Mouse (Mus musculus) liver, adult 2 months (tissue): ENCODE data around the gene Gm29666. TPM values are rescaled to one million over a fixed set of nuclear protein-coding genes. Genes with fewer than 3 reads are reported as not detected.
"Not testable (repeated sequence)": the region's sequence is repeated elsewhere in the genome, so short reads cannot be mapped to it uniquely, and the experiment has no call there.

Experiments used
- DNase-seq: peaks from one replicate; pipeline ENCODE4 v3.0.0-alpha.2; 2011; ENCODE audit warnings: low read depth, low spot score; ENCODE audit errors: extremely low read depth
- H3K27ac ChIP-seq: fragments of 200-500 bp; replicated peaks from 2 replicates; pipeline ENCODE4 v1.5.1; 2012; ENCODE audit warnings: low read depth, mild to moderate bottlenecking, control low read depth, inconsistent platforms, low read length; ENCODE audit not compliant: insufficient read depth
- H3K27me3 ChIP-seq: fragments of 200-500 bp; 2 replicates; pipeline ENCODE4 v1.6.1; 2012; ENCODE audit warnings: mild to moderate bottlenecking, moderate library complexity, low read length, inconsistent platforms; ENCODE audit not compliant: control insufficient read depth, insufficient read depth
- H3K36me3 ChIP-seq: fragments of 200-500 bp; 2 replicates; pipeline ENCODE4 v1.6.1; 2012; ENCODE audit warnings: low read length, inconsistent platforms; ENCODE audit not compliant: control insufficient read depth, insufficient read depth
- H3K4me1 ChIP-seq: fragments of 200-500 bp; 2 replicates; pipeline ENCODE4 v1.6.1; 2011; ENCODE audit warnings: low read length; ENCODE audit not compliant: control insufficient read depth, insufficient read depth
- H3K4me3 ChIP-seq: fragments of 200-500 bp; 2 replicates; pipeline ENCODE4 v1.5.1; 2011; ENCODE audit warnings: low read depth, mild to moderate bottlenecking, control low read depth, low read length, moderate library complexity; ENCODE audit not compliant: insufficient read depth
- H3K79me2 ChIP-seq: fragments of 200-500 bp; 2 replicates; pipeline ENCODE4 v1.6.1; 2012; ENCODE audit warnings: inconsistent platforms, mild to moderate bottlenecking, low read length, moderate library complexity; ENCODE audit not compliant: control insufficient read depth, insufficient read depth
- H3K9ac ChIP-seq: fragments of 200-500 bp; 2 replicates; pipeline ENCODE4 v1.6.1; 2012; ENCODE audit warnings: low read depth, mild to moderate bottlenecking, control low read depth, inconsistent platforms, low read length
- CTCF ChIP-seq: fragments of 200-500 bp; IDR thresholded peaks from 2 replicates; pipeline ENCODE4 v1.5.1; 2011; ENCODE audit warnings: low read depth, low read length, control low read depth
- POLR2A ChIP-seq: fragments of 200-500 bp; IDR thresholded peaks from 2 replicates; pipeline ENCODE4 v1.6.1; 2011; ENCODE audit warnings: low read length, control low read depth; ENCODE audit not compliant: insufficient read depth; ENCODE audit errors: extremely low read depth
- WGBS: fragments of 180-500 bp; shearing (Covaris S2); methylation state at CpG from one replicate; pipeline ENCODE4 v1.1.7; 2018; 5-methylcytosine and 5-hydroxymethylcytosine counted together
- polyA plus RNA-seq: library from polyadenylated mRNA; depleted of rRNA; stranded (reverse); fragments of >200 nt; gene quantifications from 2 replicates; pipeline ENCODE4 v1.2.3, GENCODE M21; 2012
- total RNA-seq: library from RNA; depleted of rRNA; stranded (reverse); fragments of >200 nt; gene quantifications from 2 replicates; pipeline ENCODE4 v1.2.3, GENCODE M21; 2014

Gene Gm29666
- total and polyA plus RNA-seq, 2 experiments: 0.09 to 0.37 TPM

DNA sequence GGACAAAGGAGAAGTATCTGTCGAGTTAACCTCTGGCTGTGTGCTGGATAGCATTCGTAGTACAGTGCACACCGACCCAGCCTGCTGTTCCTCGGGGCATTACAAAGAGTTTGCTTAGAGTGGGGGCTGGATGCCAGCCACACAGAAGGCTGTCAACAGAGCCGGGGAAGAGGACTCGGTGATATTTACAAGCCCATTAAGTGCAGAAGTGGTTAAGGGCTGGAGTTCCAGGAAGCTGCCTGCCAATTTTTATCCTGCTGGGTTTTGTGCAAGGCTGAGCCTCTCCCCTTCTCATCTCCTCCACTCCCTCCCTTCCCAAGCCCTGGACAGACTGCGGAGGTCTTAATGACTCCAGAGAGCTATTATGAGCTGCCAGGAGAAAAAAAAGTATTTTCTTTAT, 21.8 kb downstream of the Gm29666 start:
- no peak overlapping the region for H3K27ac ChIP-seq
- H3K9ac ChIP-seq: no peak overlapping the region
- no peak for TF ChIP-seq POLR2A
- no peak for TF ChIP-seq CTCF
- no peak overlapping the region for H3K4me3 ChIP-seq
- DNase-seq: no peak
- H3K4me1 ChIP-seq: no peaks in the 10 kb centered on the region
- no peaks in the 10 kb centered on the region for H3K36me3 ChIP-seq
- H3K27me3 ChIP-seq: no peaks in the 10 kb centered on the region
- WGBS: 15% methylated on average over 7 of the region's 7 CpGs
- no peaks in the 10 kb centered on the region for H3K79me2 ChIP-seq

GRCm38 (mm10) chr15:84896664-84897063, 23.2 kb downstream of the Gm29666 start:
- no peak overlapping the region for H3K9ac ChIP-seq
- H3K36me3 ChIP-seq: no peaks in the 10 kb centered on the region
- no peak overlapping the region for H3K4me3 ChIP-seq
- 83% methylated on average over 1 of the region's 1 CpGs for WGBS
- no peak for TF ChIP-seq POLR2A
- no peak for TF ChIP-seq CTCF
- H3K4me1 ChIP-seq: no peaks in the 10 kb centered on the region
- DNase-seq: no peak
- H3K79me2 ChIP-seq: no peaks in the 10 kb centered on the region
- no peaks in the 10 kb centered on the region for H3K27me3 ChIP-seq
- no peak overlapping the region for H3K27ac ChIP-seq

DNA sequence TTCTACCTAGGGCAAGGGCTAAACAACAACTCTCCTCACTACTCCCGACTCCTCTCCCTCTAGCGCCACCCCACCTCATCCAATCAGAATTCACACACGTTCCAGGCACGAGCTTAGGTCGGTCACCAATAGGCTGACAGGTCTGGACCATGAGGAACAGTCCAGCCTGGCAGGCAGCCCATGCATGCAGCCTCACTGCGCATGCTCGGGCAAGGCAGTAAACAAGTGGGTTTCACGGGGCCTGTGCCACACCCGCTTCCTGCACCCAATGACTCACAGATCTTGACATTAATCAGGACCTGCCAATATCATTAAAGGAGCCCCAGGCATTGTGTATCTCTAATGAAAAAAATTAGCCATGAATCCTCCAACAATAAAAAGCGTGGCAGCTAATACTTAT, 23.6 kb downstream of the Gm29666 start:
- not testable (repeated sequence) for H3K36me3 ChIP-seq, H3K27me3 ChIP-seq, H3K27ac ChIP-seq, H3K4me3 ChIP-seq, H3K79me2 ChIP-seq, H3K9ac ChIP-seq, DNase-seq, H3K4me1 ChIP-seq
- WGBS: 72% methylated on average over 10 of the region's 10 CpGs

GRCm38 (mm10) chr15:84891658-84892057, 28.2 kb downstream of the Gm29666 start:
- WGBS: 2% methylated on average over 3 of the region's 3 CpGs
- TF ChIP-seq POLR2A: no peak
- peak; percentile 71 for TF ChIP-seq CTCF
- Histone ChIP-seq H3K4me3 (no peak overlapping the region), H3K27me3 (no peaks in the 10 kb centered on the region), H3K4me1 (no peaks in the 10 kb centered on the region), H3K79me2 (no peaks in the 10 kb centered on the region), H3K9ac (no peak overlapping the region), H3K36me3 (no peaks in the 10 kb centered on the region), H3K27ac (no peak overlapping the region)
- DNase-seq: peak; percentile 43

DNA sequence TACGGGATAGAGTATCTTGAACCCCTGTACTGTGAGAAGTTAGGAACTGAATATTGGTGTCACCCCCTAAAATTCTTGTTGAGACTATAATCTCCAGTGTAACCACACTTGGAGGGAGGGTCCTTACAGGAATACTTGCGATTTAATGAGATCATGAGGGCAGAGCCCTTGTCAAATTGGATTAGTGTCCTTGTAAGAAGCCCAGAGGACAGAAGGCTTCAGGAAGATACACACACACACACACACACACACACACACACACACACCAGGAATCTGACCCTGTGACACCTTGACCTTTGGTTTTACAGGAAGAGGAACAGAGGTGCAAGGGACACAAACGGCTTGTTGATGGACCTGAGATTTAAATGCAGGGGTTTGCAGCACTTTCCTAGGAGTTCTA, 28.6 kb downstream of the Gm29666 start:
- no peak for DNase-seq

GRCm38 (mm10) chr15:84888066-84888465, 31.8 kb downstream of the Gm29666 start:
- no peaks in the 10 kb centered on the region for H3K27me3 ChIP-seq
- H3K79me2 ChIP-seq: no peaks in the 10 kb centered on the region
- TF ChIP-seq POLR2A (no peak), CTCF (no peak)
- no peak overlapping the region for H3K27ac ChIP-seq
- 82% methylated on average over 12 of the region's 12 CpGs for WGBS
- no peak for DNase-seq
- H3K9ac ChIP-seq: no peak overlapping the region
- no peaks in the 10 kb centered on the region for H3K4me1 ChIP-seq
- no peak overlapping the region for H3K4me3 ChIP-seq
- no peaks in the 10 kb centered on the region for H3K36me3 ChIP-seq

More for the DNA sequence above, 28.6 kb downstream of the Gm29666 start:
- H3K4me1 ChIP-seq: no peaks in the 10 kb centered on the region
- no peak overlapping the region for H3K9ac ChIP-seq
- H3K27ac ChIP-seq: no peak overlapping the region
- WGBS: 36% methylated on average over 3 of the region's 3 CpGs
- H3K27me3 ChIP-seq: no peaks in the 10 kb centered on the region
- TF ChIP-seq CTCF (no peak), POLR2A (no peak)
- no peaks in the 10 kb centered on the region for H3K79me2 ChIP-seq
- H3K36me3 ChIP-seq: no peaks in the 10 kb centered on the region
- H3K4me3 ChIP-seq: no peak overlapping the region
